Mouse (Mus musculus) G1E (cell line): ENCODE results near the gene Tbp.

Source experiments
- CTCF ChIP-seq: IDR thresholded peaks from 2 replicates; pipeline ENCODE4 v1.5.1; 2012; ENCODE audit warnings: low read depth, low read length, inconsistent platforms, mixed read lengths
- GATA1 ChIP-seq: IDR thresholded peaks from 2 replicates; pipeline ENCODE4 v1.6.1; 2012; ENCODE audit warnings: borderline replicate concordance, low read length, inconsistent platforms, mixed read lengths
- GATA2 ChIP-seq: IDR thresholded peaks from 2 replicates; pipeline ENCODE4 v1.6.1; 2012; ENCODE audit warnings: low read depth, low read length, inconsistent platforms, borderline replicate concordance
- POLR2AphosphoS5 ChIP-seq: IDR thresholded peaks from 2 replicates; pipeline ENCODE4 v1.6.1; 2012; ENCODE audit warnings: low read depth, low read length, inconsistent platforms; ENCODE audit not compliant: insufficient replicate concordance
- TAL1 ChIP-seq: conservative IDR thresholded peaks from 2 replicates; pipeline ENCODE4 v1.6.1; 2012; ENCODE audit warnings: low read depth, low read length, inconsistent platforms, mixed read lengths

DNA sequence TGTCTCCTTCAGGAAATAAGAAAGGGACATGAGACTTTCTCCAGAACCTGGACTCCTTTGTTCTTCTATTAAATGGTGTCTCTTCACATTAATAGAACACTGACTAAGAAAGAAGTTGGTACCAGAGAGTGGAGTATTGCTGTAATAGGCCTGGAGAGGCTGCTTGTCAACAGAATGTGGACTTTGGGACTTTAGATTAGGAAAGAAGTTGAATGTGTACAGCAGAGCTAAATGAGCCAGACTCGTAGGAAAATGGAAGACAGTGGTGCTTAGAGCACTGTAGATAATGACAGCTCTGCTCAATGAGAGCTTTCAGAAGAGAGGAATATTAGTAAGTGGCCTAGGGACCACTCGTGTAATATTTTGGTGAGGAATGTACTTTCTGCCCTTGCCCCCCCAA lies 43.1 kb upstream of the Tbp start:
- TF ChIP-seq CTCF (no peak), GATA2 (no peak), GATA1 (no peak), POLR2AphosphoS5 (no peak), TAL1 (no peak)
